Mouse (Mus musculus): ENCODE measurements around the gene Synj2bp. TPM values are rescaled to one million over a fixed set of nuclear protein-coding genes. Genes with fewer than 3 reads are reported as not detected.
A peak's percentile ranks its signal among the peaks of the same experiment; 100 is the strongest.
"Not testable (repeated sequence)": the region's sequence is repeated elsewhere in the genome, so short reads cannot be mapped to it uniquely, and the experiment has no call there.

Synj2bp gene
- polyA plus RNA-seq, 1 experiment from 2014 or later = 35.9 TPM

DNA sequence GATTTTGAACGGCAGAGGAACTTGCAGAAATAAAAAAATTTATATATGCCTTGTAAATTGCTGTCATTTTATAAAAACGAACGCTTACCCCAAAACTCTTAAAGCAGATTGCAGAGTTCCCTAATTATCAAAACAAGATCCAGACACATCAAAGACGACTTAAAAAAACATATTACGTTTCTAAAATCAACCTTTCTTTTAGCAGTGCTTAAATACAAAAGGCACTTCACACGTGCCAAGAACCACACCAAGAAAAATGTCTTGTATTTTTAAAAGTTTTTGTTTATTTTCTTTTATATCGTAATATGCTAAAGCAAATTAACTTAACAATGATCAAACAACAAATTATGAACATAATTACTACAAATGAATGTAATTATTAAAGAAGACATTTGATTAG is 48.5 kb downstream of the Synj2bp start:
- H3K4me3 ChIP-seq = peak overlapping the region; percentile 69
- H3K9ac ChIP-seq = peak overlapping the region; percentile 60
- ATAC-seq (ENCODE audit: borderline replicate concordance, extremely low read depth, low FRiP score, low TSS enrichment) = no peak
- H3K4me1 ChIP-seq = peaks cover 8% of the 10 kb centered on the region
- H3K4me2 ChIP-seq = peak overlapping the region; percentile 67
- WGBS = 1% methylated on average over 7 of the region's 7 CpGs
- H3K36me3 ChIP-seq = no peaks in the 10 kb centered on the region
- no peaks in the 10 kb centered on the region for H3K27me3 ChIP-seq
- H3K9me3 ChIP-seq = no peaks in the 10 kb centered on the region
- peak overlapping the region; percentile 95 for H3K27ac ChIP-seq

DNA sequence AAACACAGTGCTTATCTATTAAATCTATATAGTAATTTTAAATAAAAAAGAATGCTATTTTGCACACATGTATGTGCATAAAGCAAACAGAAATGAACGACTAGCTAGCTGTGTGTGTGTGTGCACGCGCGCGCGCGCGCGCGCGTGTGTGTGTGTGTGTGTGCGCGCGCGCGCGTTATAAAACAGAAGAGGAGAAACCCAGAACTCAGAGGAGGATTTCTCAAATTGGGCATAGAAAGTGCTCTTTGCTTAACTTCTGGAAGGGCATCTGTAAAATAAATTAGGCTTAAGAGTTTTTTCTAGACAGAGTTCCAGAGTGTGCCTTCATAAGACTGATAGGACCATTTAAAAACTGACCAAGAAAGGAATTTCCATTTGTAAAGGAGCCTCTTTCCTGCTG is 49.1 kb downstream of the Synj2bp start:
- Histone ChIP-seq H3K27me3 (no peaks in the 10 kb centered on the region), H3K4me3 (peak overlapping the region; percentile 69), H3K36me3 (no peaks in the 10 kb centered on the region), H3K27ac (no peak overlapping the region), H3K9me3 (no peaks in the 10 kb centered on the region), H3K4me2 (peak overlapping the region; percentile 67), H3K9ac (no peak overlapping the region), H3K4me1 (peaks cover 8% of the 10 kb centered on the region)
- WGBS = 41% methylated on average over 17 of the region's 17 CpGs
- no peak for ATAC-seq (ENCODE audit: borderline replicate concordance, extremely low read depth, low FRiP score, low TSS enrichment)

DNA sequence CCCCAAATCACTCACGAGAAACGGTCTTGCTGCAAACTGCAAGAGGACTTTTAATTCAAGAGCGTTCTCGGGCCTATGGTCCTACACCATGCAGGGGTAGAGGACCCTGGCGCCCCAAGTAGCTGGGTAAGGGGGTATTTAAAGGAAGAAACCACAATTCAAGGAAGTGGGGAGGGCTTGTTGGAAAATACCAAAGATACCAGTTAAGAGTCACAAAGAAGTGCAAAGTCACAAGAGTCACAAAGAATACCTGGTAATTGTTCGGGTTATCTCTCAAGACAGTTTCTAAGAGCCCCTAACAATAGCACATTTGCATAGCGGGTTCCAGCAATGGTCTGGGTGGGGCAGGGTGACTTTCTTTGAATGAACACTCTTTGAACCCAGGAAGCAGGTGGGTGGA is 73.7 kb downstream of the Synj2bp start:
- not testable (repeated sequence) for ATAC-seq (ENCODE audit: borderline replicate concordance, extremely low read depth, low FRiP score, low TSS enrichment); H3K4me1 ChIP-seq; H3K9me3 ChIP-seq; H3K4me2 ChIP-seq; H3K27me3 ChIP-seq; H3K9ac ChIP-seq; H3K27ac ChIP-seq; H3K36me3 ChIP-seq; H3K4me3 ChIP-seq
- WGBS = 92% methylated on average over 7 of the region's 7 CpGs

Other genes with a start within 250 kb of the Synj2bp start
- gene Slc8a3, start 199.7 kb downstream of the Synj2bp start, polyA plus RNA-seq (2015; fragmentation: Nextera tagmentation; extraction: Ambion mirVana) = 0.47 and 0.55 TPM in 2 replicates
- 0.17 and 0.21 TPM in 2 replicates for gene Gm4787, start 153.4 kb downstream of the Synj2bp start, polyA plus RNA-seq (2015; fragmentation: Nextera tagmentation; extraction: Ambion mirVana)
- gene Adam4, start 111.0 kb downstream of the Synj2bp start, polyA plus RNA-seq (2015; fragmentation: Nextera tagmentation; extraction: Ambion mirVana) = 0.44 and 0.49 TPM in 2 replicates
- 115 and 126 TPM in 2 replicates for gene Cox16, start 47.8 kb downstream of the Synj2bp start, polyA plus RNA-seq (2015; fragmentation: Nextera tagmentation; extraction: Ambion mirVana)
- gene Gm20498, start within 50 bp of the Synj2bp start, polyA plus RNA-seq (2015; fragmentation: Nextera tagmentation; extraction: Ambion mirVana) = 28.2 and 30.2 TPM in 2 replicates
- gene Adam21, start 35.6 kb upstream of the Synj2bp start, polyA plus RNA-seq (2015; fragmentation: Nextera tagmentation; extraction: Ambion mirVana) = 0.23 and 0.40 TPM in 2 replicates
- 55.7 and 66.1 TPM in 2 replicates for gene Med6, start 62.1 kb upstream of the Synj2bp start, polyA plus RNA-seq (2015; fragmentation: Nextera tagmentation; extraction: Ambion mirVana)
- 5.6 and 6.9 TPM in 2 replicates for gene Ttc9, start 98.3 kb upstream of the Synj2bp start, polyA plus RNA-seq (2015; fragmentation: Nextera tagmentation; extraction: Ambion mirVana)
- gene Map3k9, start 248.3 kb upstream of the Synj2bp start, polyA plus RNA-seq (2015; fragmentation: Nextera tagmentation; extraction: Ambion mirVana) = 2.9 TPM in 2 replicates

Data from lung, embryonic 15.5 days (tissue).